Mouse (Mus musculus) cerebellum, postnatal 10 days (tissue): Measurements from ENCODE around the gene Itga2b.
"Not testable (repeated sequence)": the region's sequence is repeated elsewhere in the genome, so short reads cannot be mapped to it uniquely, and the experiment has no call there.

ENCODE experiments used
- DNase-seq, 2 experiments: peaks; one replicate each; pipeline ENCODE4 v3.0.0; 2021; ENCODE audit warnings: mixed read lengths in 2 of 2

Itga2b gene

DNA sequence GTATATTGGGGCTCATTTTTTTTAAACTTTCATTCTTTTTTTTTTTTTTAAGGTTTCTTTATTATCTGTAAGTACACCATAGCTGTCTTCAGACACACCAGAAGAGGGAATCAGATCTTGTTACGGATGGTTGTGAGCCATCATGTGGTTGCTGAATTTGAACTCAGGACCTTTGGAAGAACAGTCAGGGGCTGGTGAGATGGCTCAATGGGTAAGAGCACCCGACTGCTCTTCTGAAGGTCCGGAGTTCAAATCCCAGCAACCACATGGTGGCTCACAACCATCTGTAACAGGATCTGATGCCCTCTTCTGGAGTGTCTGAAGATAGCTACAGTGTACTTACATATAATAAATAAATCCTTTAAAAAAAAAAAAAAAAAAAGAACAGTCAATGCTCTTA lies 59.6 kb downstream of the Itga2b start:
- not testable (repeated sequence) for DNase-seq

DNA sequence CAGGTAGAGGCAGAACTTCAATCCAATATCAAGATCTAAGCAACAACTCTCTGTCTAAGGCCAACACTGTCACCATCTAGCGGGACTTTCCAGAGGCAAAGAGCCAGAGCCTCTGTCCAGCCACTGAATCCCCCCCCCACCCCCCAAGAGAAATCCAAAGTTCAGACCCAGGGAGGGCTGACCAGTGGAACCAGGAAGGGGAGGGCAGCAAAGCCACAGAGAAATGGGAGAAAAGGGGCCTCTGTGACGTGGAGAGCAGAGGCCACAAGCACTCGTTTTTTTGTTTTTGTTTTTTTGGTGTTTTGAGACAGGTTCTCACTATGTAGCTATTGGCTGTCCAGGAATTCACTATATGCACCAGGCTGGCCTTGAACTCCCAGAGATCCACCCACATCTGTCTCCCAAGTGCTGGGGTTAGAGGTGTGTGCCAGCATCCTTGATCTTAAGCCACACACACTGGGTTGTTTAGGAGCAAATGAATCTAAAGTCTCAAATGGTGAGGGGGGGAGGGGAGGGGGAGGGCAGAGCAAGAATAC lies 60.1 kb downstream of the Itga2b start:
- DNase-seq = no peak

DNA sequence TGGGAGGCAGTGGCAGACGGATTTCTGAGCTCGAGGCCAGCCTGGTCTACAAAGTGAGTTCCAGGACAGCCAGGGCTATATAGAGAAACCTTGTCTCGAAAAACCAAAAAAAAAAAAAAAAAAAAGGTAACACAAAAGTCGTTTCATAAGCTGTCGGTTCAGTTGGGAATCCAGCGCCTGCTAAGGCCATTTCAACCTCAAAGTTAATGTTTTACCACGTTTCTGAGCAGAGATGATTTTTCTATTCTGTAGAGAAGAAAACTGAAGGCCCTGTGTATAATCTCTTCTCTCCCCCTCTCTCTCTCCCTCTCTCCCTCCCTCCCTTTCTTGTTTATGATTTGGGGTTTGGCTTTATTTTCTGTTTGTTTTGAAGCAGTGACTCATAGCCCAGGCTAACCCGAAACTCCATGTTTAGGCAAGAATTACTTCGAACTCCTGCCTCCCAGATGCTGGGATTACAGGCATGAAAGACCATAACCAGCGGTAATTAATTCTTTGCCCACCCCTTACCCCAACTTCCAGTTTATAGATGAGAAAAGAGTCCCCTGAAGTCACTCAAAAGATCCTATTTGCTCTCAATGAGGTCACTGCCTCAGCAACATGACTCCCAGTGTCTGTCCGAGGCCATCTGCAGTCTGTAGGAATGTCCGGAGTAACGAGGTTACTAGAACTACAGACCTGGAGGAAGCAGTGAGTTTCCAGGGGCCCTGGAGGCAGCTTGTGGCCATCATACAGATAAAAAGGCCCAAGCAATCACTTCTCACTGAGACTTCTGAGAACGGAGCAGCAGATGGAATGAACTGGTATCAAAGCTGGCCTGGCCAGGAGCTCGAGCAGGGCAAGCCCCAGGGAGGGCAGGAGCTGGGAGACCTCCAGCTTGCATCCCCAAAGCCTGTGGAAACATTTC lies 60.8 kb downstream of the Itga2b start:
- peak in 1 of 2 experiments; percentile 17 for DNase-seq

DNA sequence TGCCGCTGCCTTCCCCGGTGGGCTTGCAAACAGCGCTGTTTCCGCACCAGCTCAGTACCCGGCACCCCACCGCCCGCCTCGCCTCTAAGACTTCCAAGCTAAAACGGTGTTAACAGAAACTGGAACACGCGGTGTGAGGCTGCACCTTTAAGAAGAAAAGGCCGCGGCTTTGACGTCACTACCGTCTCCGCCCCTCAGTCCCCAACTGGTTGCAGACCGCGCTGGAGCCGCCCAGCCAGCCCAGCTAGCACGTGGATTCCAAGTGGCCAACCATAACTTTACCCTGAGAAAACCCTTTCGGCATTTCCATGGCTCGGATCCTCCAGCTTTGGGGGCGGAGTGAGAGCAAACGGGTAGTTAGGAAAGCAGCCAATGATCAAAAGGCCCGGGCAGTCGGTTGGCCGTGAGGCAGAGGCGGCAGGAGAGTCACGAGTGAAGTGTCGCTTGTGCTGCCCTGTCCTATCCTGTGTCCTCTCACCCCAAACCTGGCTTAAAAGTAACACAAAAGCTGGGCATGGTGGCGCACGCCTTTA lies 61.5 kb downstream of the Itga2b start:
- DNase-seq = peak; percentile 97 to 98

DNA sequence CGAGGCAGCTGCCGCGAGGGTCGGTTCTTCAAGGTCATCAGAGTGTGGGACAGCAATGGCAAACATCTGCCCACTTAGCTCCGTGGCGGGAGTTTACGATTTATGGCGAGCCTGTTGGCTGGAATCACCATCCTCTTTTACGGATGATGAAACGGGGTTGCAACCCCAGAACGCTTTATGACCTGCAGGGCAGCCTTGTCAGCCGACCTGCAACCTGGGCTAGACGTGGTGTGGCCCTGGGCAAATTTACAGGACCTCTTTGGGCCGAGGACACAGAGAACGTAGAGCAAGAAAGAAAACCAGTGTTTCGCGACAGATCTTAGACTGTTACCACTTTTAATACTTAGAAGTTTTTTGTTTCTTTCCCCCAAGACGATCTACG lies 62.1 kb downstream of the Itga2b start, which contains the start of gene Slc25a39:
TSS of gene Slc25a39 (minus strand) at position 113 of the 382 bp plus-strand sequence.
- DNase-seq = no peak

DNA sequence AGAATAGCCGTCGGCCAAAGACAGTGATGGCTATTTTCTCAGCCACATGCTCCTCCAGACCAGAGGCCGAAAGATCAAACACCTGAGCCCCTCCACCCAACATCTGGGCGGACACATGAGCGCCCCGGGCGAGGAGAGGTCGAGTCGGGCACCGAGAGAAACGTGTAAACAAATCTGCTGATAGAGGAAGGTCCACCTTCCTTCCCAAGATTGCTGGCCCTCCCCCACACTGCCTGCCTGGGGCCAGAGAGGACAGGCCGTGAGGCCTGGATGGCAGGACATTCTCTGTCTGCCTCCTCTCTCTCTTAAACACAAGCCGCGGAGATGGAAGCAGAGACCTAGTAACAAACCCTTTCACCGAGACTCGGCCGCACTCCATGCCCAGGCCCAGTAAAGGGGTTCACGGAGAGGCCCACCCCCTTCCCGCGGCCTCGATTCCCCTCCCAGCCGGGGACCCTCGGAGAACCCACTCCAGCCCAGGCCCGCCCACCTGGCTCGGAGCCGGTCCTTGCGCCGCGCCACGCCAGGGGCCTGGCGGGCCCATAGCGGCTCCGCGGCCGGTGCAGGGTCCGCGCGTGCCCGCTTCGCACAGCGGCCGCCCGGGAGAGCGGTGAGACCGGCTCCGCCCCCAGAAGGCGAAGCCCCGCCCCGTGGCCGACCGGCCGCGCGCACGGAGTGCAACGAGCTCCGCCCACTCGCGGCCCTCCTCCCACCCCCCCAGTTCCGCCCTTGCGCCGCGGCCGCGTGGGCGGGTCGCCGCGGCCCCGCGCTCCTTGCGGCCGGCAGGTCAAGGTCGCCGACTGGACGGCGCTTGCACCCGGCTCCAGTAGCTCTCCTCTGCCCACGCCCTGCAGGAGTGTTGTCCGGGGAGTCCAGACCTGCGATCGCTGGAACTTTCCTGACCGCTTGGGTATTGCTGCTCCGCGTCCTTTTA lies 62.8 kb downstream of the Itga2b start:
- DNase-seq = peak; percentile 98 to 99

DNA sequence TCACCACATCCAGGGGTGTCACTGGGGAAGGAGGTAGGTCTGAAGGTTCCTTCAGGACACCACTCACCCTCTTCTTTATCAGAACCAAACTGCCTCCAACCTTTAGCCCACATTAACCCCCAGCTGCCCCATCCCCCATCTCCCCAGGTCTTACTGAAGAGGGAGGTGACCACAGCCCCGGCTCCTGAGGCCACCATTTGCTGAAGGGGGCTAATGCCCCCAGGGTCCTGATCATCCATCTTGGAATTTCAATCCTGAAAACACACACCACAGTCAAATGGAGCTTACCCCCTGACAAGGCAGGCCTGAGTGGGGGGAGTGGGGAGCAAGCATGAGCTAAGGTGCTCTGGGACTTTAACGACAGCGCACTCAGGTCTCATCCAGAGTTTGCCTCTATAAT lies 63.5 kb downstream of the Itga2b start:
- DNase-seq = peak in 1 of 2 experiments; percentile 36

DNA sequence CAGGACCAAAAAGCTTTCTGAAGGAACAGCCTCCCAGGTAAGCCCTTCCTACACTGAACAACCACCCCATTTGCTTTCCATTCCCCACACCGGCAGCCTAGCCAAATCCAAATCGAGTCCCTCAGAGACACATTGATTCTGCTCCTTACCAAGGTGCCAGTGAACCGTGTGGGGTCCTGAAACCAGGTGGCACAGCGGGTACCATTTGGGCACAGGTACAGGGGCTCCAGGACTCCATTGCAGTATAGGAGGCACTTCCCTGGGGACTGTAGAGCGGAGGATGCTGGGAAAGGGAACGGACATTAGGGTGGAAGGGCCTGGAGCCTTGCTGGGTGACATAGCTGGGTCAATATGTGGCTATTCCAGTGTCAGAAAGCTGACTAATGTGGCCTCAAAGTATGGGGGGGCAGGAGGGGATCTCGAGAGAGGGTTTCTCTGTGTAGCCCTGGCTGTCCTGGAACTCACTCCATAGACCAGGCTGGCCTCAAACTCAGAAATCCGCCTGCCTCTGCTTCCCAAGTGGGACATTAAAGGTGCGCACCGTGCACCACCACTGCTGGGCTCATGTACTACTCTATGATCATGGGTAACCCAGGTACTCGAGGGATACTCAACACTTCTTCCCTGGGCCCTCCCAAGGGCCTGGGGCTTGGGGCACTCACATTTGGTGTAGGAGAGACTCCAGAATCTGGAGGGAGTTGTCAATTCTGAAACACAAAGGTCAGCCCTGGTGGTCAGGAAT lies 64.2 kb downstream of the Itga2b start:
- DNase-seq = peak in 1 of 2 experiments; percentile 25

DNA sequence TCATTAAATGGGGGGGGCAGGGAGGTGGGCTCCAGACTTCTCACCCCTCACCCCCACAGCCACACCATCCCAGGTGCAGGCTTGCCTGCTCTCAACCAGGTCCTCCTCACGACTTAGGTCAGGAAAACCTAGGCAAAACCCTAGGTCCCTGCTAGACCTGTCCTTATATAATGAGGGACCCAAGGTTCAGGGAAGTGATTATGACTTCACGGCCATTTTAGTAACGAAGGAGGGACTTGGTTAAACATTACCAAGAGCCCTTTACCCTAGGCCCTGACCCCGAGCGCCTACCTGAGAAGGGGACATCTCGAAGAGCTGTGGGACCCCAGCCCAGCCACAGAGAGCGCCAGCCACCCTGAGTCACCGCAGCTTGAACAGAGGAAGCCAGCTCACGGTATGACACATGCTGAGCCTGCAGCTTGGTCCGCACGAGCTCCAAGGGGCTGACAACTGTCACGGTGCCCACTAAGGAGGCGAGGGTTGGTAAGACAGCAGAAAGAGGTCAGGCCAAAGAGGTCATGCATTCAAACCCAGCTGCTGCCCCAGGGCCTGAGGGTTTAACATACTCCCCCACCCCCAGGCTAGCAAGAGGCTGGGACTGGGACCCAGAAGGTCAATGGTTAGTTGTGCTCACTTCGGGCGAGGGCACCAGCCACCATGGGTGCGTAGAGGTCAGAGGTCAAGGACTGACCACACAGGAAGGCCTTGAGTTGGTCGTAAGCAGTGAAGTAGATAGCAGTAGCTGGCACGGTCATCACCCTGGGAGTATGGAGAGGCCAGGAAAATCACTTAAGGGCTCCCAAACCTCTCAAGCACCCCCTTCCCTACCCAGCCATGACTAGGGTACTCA lies 65.5 kb downstream of the Itga2b start:
- peak in 1 of 2 experiments; percentile 19 for DNase-seq

DNA sequence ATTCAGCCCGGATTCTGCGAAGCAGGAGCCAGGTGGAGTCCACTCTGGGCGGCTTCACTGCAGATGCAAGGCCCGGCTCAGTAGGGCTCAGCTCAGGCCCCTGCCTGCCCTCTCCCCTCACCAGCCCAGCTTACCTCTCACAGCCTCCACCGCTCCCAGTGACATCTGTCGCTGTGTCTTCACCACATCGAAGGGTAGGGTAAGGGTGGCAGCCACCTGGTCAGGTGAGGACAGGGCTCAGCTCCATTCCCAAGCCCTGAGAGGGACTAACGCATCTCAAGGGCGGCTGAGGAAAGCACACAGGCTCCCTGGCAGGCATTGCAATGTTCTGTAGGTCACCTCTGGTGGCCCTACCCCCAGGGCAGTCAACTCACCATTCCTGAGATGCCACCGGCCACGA lies 66.3 kb downstream of the Itga2b start:
- no peak for DNase-seq
